Mouse (Mus musculus) liver, embryonic 14.5 days (tissue): ENCODE measurements at regions not wholly inside any gene's neighbourhood (a gene's known extent, or its start where the extent isn't known, plus 50 kb on each side); places are given as distances from the start of the nearest gene placed in this dataset.

Source experiments
- ATAC-seq: fragments of 200-750 bp; cut with Nextera tagmentation; 2 replicates; pipeline ENCODE4 v1.8.0; 2017; ENCODE audit warnings: moderate number of reproducible peaks, mild to moderate bottlenecking, moderate library complexity; ENCODE audit not compliant: insufficient read depth
- DNase-seq, 3 experiments: peaks; one replicate each; pipeline ENCODE4 v3.0.0-alpha.2; 2012 to 2013; ENCODE audit warnings: low read depth in 3 of 3, low spot score in 3 of 3
- H3K27ac ChIP-seq: fragments of 300-500 bp; sonication (generic); 2 replicates; pipeline ENCODE4 v1.5.1; 2014; ENCODE audit warnings: moderate library complexity, mild to moderate bottlenecking, control low read depth, inconsistent platforms
- H3K27me3 ChIP-seq: fragments of 300-500 bp; sonication (generic); 2 replicates; pipeline ENCODE4 v1.6.1; 2014; ENCODE audit warnings: mild to moderate bottlenecking, low read length, moderate library complexity; ENCODE audit not compliant: control insufficient read depth, insufficient read depth
- H3K36me3 ChIP-seq: fragments of 300-500 bp; sonication (generic); replicated peaks from 2 replicates; pipeline ENCODE4 v1.6.1; 2014; ENCODE audit warnings: low read depth; ENCODE audit not compliant: control insufficient read depth, insufficient read depth
- H3K4me1 ChIP-seq, 2 experiments: fragments of 200-500 bp in 1 of 2; fragments of 300-500 bp in 1 of 2; sonication (generic) in 1 of 2; replicated peaks; 2 replicates each; pipeline ENCODE4 v1.6.1; 2012 to 2014; ENCODE audit warnings: antibody characterized with exemption in 1 of 2, inconsistent platforms in 1 of 2, low read length in 1 of 2; ENCODE audit not compliant: control insufficient read depth in 2 of 2, insufficient read depth in 2 of 2
- H3K4me2 ChIP-seq: fragments of 300-500 bp; sonication (generic); 2 replicates; pipeline ENCODE4 v1.6.1; 2014; ENCODE audit warnings: low read depth, mild to moderate bottlenecking, control low read depth, moderate library complexity
- H3K4me3 ChIP-seq, 2 experiments: fragments of 200-500 bp in 1 of 2; fragments of 300-500 bp in 1 of 2; sonication (generic) in 1 of 2; 2 replicates each; pipeline ENCODE4 v1.5.1; 2012 to 2014; ENCODE audit warnings: low read depth in 2 of 2, low read length in 2 of 2, mild to moderate bottlenecking in 2 of 2, control low read depth in 1 of 2, inconsistent platforms in 1 of 2, moderate library complexity in 1 of 2; ENCODE audit not compliant: insufficient read depth in 1 of 2
- H3K9ac ChIP-seq: fragments of 300-500 bp; sonication (generic); replicated peaks from 2 replicates; pipeline ENCODE4 v1.6.1; 2014; ENCODE audit warnings: mild to moderate bottlenecking, control low read depth, moderate library complexity
- H3K9me3 ChIP-seq: fragments of 300-500 bp; sonication (generic); 2 replicates; pipeline ENCODE4 v1.6.1; 2016; ENCODE audit warnings: low read length, mixed read lengths; ENCODE audit not compliant: control insufficient read depth
- CTCF ChIP-seq: IDR thresholded peaks from 2 replicates; pipeline ENCODE4 v1.5.1; 2016; ENCODE audit warnings: antibody characterized with exemption, low read depth, control low read depth
- EP300 ChIP-seq: IDR thresholded peaks from 2 replicates; pipeline ENCODE4 v1.6.1; 2016; ENCODE audit warnings: antibody characterized with exemption, low read depth
- WGBS: fragments of 180-500 bp; shearing (Covaris S2); extraction: QIAGEN DNeasy Blood & Tissue Kit; methylation state at CpG from one replicate; pipeline ENCODE4 v1.1.7; 2014; ENCODE audit not compliant: insufficient replicate concordance; 5-methylcytosine and 5-hydroxymethylcytosine counted together

- WGBS: 72% methylated on average over 2 of the region's 2 CpGs
- no peak overlapping the region for H3K4me3 ChIP-seq
- H3K27me3 ChIP-seq: no peaks in the 10 kb centered on the region
- H3K9me3 ChIP-seq: no peaks in the 10 kb centered on the region
- H3K36me3 ChIP-seq: no peaks in the 10 kb centered on the region
- no peak overlapping the region for H3K27ac ChIP-seq
- H3K4me1 ChIP-seq: 0 out of 4 replicates have a peak, but pooled peaks cover 0 to 3% of the 10 kb centered on the region in 2 experiments
- TF ChIP-seq EP300: no peak
- no peak for TF ChIP-seq CTCF
- H3K4me2 ChIP-seq: no peak overlapping the region
- no peak overlapping the region for H3K9ac ChIP-seq
- DNase-seq (no peak), ATAC-seq (no peak)
Observed at GRCm38 (mm10) chr11:114195291-114195690, 128.4 kb upstream of the Sdk2 start.

- Histone ChIP-seq H3K36me3 (no peaks in the 10 kb centered on the region), H3K4me1 (0 out of 4 replicates have a peak, but pooled peaks cover 0 to 3% of the 10 kb centered on the region in 2 experiments), H3K4me2 (no peak overlapping the region), H3K9ac (no peak overlapping the region), H3K9me3 (no peaks in the 10 kb centered on the region), H3K27me3 (no peaks in the 10 kb centered on the region), H3K27ac (no peak overlapping the region), H3K4me3 (no peak overlapping the region)
- 39% methylated on average over 16 of the region's 16 CpGs for WGBS
- ATAC-seq (no peak), DNase-seq (no peak)
- TF ChIP-seq EP300 (no peak), CTCF (no peak)
Observed at GRCm38 (mm10) chr11:114194055-114194706, 127.3 kb upstream of the Sdk2 start.

DNA sequence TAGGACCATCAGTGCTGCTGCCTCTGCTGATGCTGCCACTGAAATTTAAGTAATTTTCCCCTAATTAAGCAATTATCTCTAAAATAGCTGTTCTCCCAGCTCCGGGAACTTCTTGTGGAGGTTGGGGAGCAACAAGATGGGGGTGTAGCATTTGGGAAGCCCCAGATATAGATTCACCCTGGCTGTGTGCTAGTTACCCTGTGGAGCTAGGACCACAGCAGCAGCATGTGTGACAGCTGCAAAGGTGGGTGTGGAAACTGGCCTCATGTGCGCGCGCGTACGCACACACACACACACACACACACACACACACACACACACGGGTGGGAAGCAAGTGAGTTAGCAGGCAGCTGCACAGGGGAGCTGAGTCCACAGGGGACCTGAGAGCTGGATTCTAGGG, 126.2 kb upstream of the Sdk2 start:
- Histone ChIP-seq H3K27ac (no peak overlapping the region), H3K9ac (no peak overlapping the region), H3K9me3 (no peaks in the 10 kb centered on the region), H3K36me3 (no peaks in the 10 kb centered on the region), H3K4me3 (no peak overlapping the region), H3K27me3 (no peaks in the 10 kb centered on the region), H3K4me1 (no peaks in the 10 kb centered on the region), H3K4me2 (no peak overlapping the region)
- ATAC-seq: no peak
- WGBS: 86% methylated on average over 7 of the region's 7 CpGs
- TF ChIP-seq CTCF (no peak), EP300 (no peak)
- DNase-seq: no peak

DNA sequence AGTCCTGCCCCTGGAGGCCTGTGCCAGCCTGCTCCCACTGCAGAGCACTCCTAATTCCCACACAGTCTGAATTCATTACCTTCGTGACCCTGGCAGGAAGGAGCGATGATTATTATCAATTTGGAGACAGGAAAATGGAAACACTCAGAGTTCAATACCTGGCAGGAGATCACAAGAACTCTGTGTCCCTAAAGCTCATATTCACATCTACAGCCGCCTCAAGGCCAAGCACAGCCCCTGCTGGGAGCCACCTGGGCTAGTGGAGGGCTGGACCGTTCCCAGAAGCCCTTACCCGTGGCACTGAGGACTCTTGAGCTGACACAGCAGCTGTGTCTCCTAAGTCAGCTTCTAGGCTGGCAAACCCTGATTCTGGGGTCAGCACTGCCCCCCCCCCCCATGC, 124.8 kb upstream of the Sdk2 start:
- WGBS: 55% methylated on average over 5 of the region's 5 CpGs
- no peak for DNase-seq
- H3K4me2 ChIP-seq: no peak overlapping the region

GRCm38 (mm10) chr11:114184970-114185882, 118.4 kb upstream of the Sdk2 start:
- no peaks in the 10 kb centered on the region for H3K9me3 ChIP-seq
- H3K36me3 ChIP-seq: no peaks in the 10 kb centered on the region
- no peak overlapping the region for H3K27ac ChIP-seq
- no peaks in the 10 kb centered on the region for H3K4me1 ChIP-seq
- WGBS: 39% methylated on average over 18 of the region's 18 CpGs
- peak in 1 of 3 experiments; percentile 11 for DNase-seq
- no peak overlapping the region for H3K4me2 ChIP-seq
- no peak overlapping the region for H3K4me3 ChIP-seq
- H3K27me3 ChIP-seq: no peaks in the 10 kb centered on the region
- no peak for TF ChIP-seq EP300
- TF ChIP-seq CTCF: peak; percentile 15; the same call in 1 of the 2 replicates
- ATAC-seq: no peak
- H3K9ac ChIP-seq: no peak overlapping the region

More for the DNA sequence above, 124.8 kb upstream of the Sdk2 start:
- H3K4me1 ChIP-seq: no peaks in the 10 kb centered on the region
- no peak for TF ChIP-seq EP300
- no peak for TF ChIP-seq CTCF
- no peak overlapping the region for H3K9ac ChIP-seq
- no peaks in the 10 kb centered on the region for H3K9me3 ChIP-seq
- H3K4me3 ChIP-seq: no peak overlapping the region
- H3K27ac ChIP-seq: no peak overlapping the region
- H3K36me3 ChIP-seq: no peaks in the 10 kb centered on the region
- no peaks in the 10 kb centered on the region for H3K27me3 ChIP-seq
- no peak for ATAC-seq
